Mouse (Mus musculus): Measurements from ENCODE around the gene Crygc. TPM values are rescaled to one million over a fixed set of nuclear protein-coding genes. Genes with fewer than 3 reads are reported as not detected.
"Not testable (repeated sequence)": the region's sequence is repeated elsewhere in the genome, so short reads cannot be mapped to it uniquely, and the experiment has no call there.

Crygc gene
- polyA plus RNA-seq, 1 experiment from 2014 or later, result not detected

DNA sequence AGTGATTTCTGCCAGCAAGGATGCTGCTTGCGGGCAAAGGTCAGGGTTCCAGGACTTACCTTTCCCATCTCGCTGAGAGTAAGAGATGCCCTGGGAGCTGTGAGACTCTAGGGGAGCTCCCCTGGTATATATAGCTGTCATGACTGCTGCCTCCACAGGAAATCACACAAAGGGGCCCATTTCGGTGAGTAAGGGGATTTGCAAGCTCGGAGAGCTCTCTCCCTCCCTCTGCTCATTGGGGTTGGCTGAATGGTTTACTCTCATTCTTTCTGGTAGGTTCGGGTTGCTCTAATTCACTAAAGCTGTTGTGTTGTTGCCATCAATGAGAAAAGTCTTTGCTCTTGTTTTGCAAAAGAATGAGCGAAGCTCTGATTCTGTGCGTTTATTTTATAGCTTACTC lies 8.7 kb upstream of the Crygc start, which contains the start of gene Crygb:
Crygb (minus strand) TSS at position 101 of the 400 bp plus-strand sequence.
- Histone ChIP-seq H3K27ac (ENCODE audit: low read length) (no peak within 1 kb of the TSS), H3K4me2 (replicated peaks; ENCODE audit: low read depth, low read length) (no peak within 1 kb of the TSS), H3K27me3 (ENCODE audit: control insufficient read depth, insufficient read depth, low read length) (no peaks in the 10 kb centered on the region), H3K36me3 (ENCODE audit: control insufficient read depth, insufficient read depth, low read length) (no peaks in the 10 kb centered on the region), H3K4me3 (ENCODE audit: low read depth, low read length) (no peak within 1 kb of the TSS), H3K9ac (replicated peaks; ENCODE audit: low read depth, low read length) (no peak within 1 kb of the TSS), H3K9me3 (ENCODE audit: control insufficient read depth, low read depth, low read length) (no peaks in the 10 kb centered on the region), H3K4me1 (ENCODE audit: control insufficient read depth, insufficient read depth, low read length) (no peaks in the 10 kb centered on the region)
- WGBS, result 37% methylated on average over 7 of the region's 7 CpGs
- no peak for ATAC-seq (ENCODE audit: insufficient number of reproducible peaks, insufficient read depth, low FRiP score, low read depth)

DNA sequence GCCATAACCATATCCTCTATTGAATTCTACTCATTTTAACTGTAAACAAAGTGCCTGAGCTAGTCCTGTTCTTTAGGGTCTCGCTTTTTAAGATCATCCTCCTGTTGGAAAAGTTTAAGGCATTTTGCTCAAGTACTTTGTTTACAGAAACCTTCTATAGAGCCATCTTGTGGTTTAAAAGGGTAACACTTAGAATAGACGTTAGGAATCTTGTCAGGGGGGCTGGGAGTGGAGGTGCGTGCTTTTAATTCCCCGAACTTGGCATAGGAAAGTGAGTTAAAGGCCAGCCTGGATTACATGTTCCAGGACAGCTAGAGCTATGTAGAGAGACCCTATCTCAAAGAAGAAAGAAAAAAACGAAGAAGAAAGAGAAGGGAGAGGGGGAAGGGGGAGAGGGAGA lies 2.1 kb upstream of the Crygc start:
- no peak overlapping the region for H3K4me2 ChIP-seq (replicated peaks; ENCODE audit: low read depth, low read length)
- no peaks in the 10 kb centered on the region for H3K27me3 ChIP-seq (ENCODE audit: control insufficient read depth, insufficient read depth, low read length)
- no peak for ATAC-seq (ENCODE audit: insufficient number of reproducible peaks, insufficient read depth, low FRiP score, low read depth)
- H3K9me3 ChIP-seq (ENCODE audit: control insufficient read depth, low read depth, low read length), result no peaks in the 10 kb centered on the region
- H3K4me3 ChIP-seq (ENCODE audit: low read depth, low read length), result no peak overlapping the region
- H3K36me3 ChIP-seq (ENCODE audit: control insufficient read depth, insufficient read depth, low read length), result no peaks in the 10 kb centered on the region
- H3K4me1 ChIP-seq (ENCODE audit: control insufficient read depth, insufficient read depth, low read length), result no peaks in the 10 kb centered on the region
- whole genome bisulfite sequencing, result 9% methylated on average over 5 of the region's 5 CpGs
- no peak overlapping the region for H3K9ac ChIP-seq (replicated peaks; ENCODE audit: low read depth, low read length)
- no peak overlapping the region for H3K27ac ChIP-seq (ENCODE audit: low read length)

DNA sequence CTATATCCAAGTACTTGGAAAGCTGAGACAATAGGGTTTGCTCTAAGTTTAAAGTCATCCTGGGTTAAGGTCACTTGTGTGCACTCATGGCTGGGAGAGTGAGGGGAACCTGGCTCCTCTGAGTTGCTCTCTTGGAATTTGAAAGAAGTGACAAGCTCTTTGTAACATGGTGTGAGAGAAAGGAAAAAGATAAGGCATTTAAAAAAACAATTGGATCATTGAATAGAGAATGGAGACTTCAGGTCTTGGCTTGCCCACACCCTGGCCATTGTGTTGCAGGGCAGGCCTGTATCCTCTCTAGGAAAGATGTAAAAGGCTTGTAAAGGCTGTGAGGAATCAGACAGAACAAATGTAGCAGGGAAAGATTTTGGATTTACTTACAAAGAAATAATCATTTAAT lies 5.6 kb downstream of the Crygc start:
- H3K4me3 ChIP-seq (ENCODE audit: low read depth, low read length), result no peak overlapping the region
- H3K9me3 ChIP-seq (ENCODE audit: control insufficient read depth, low read depth, low read length), result no peaks in the 10 kb centered on the region
- H3K4me2 ChIP-seq (replicated peaks; ENCODE audit: low read depth, low read length), result no peak overlapping the region
- no peaks in the 10 kb centered on the region for H3K36me3 ChIP-seq (ENCODE audit: control insufficient read depth, insufficient read depth, low read length)
- no peak for ATAC-seq (ENCODE audit: insufficient number of reproducible peaks, insufficient read depth, low FRiP score, low read depth)
- H3K9ac ChIP-seq (replicated peaks; ENCODE audit: low read depth, low read length), result no peak overlapping the region
- H3K4me1 ChIP-seq (ENCODE audit: control insufficient read depth, insufficient read depth, low read length), result no peaks in the 10 kb centered on the region
- no peak overlapping the region for H3K27ac ChIP-seq (ENCODE audit: low read length)
- no peaks in the 10 kb centered on the region for H3K27me3 ChIP-seq (ENCODE audit: control insufficient read depth, insufficient read depth, low read length)

- WGBS, result 84% methylated on average over 15 of the region's 15 CpGs
- Histone ChIP-seq H3K9ac (replicated peaks; ENCODE audit: low read depth, low read length) (no peak overlapping the region), H3K36me3 (ENCODE audit: control insufficient read depth, insufficient read depth, low read length) (no peaks in the 10 kb centered on the region), H3K4me2 (replicated peaks; ENCODE audit: low read depth, low read length) (no peak overlapping the region), H3K27me3 (ENCODE audit: control insufficient read depth, insufficient read depth, low read length) (no peaks in the 10 kb centered on the region), H3K4me3 (ENCODE audit: low read depth, low read length) (no peak overlapping the region), H3K4me1 (ENCODE audit: control insufficient read depth, insufficient read depth, low read length) (no peaks in the 10 kb centered on the region), H3K9me3 (ENCODE audit: control insufficient read depth, low read depth, low read length) (no peaks in the 10 kb centered on the region), H3K27ac (ENCODE audit: low read length) (no peak overlapping the region)
- ATAC-seq (ENCODE audit: insufficient number of reproducible peaks, insufficient read depth, low FRiP score, low read depth), result no peak
Measured at GRCm38 (mm10) chr1:65064201-65064600, 9.3 kb downstream of the Crygc start.

- Histone ChIP-seq H3K9me3 (ENCODE audit: control insufficient read depth, low read depth, low read length) (no peaks in the 10 kb centered on the region), H3K4me1 (ENCODE audit: control insufficient read depth, insufficient read depth, low read length) (no peaks in the 10 kb centered on the region), H3K36me3 (ENCODE audit: control insufficient read depth, insufficient read depth, low read length) (no peaks in the 10 kb centered on the region), H3K9ac (replicated peaks; ENCODE audit: low read depth, low read length) (no peak within 1 kb of the TSS), H3K27ac (ENCODE audit: low read length) (no peak within 1 kb of the TSS), H3K27me3 (ENCODE audit: control insufficient read depth, insufficient read depth, low read length) (no peaks in the 10 kb centered on the region), H3K4me2 (replicated peaks; ENCODE audit: low read depth, low read length) (no peak within 1 kb of the TSS), H3K4me3 (ENCODE audit: low read depth, low read length) (no peak within 1 kb of the TSS)
- 83% methylated on average over 8 of the region's 8 CpGs for WGBS
- no peak for ATAC-seq (ENCODE audit: insufficient number of reproducible peaks, insufficient read depth, low FRiP score, low read depth)
Measured at GRCm38 (mm10) chr1:65063352-65063751, 10.1 kb downstream of the Crygc start, which contains the start of gene Crygd. TSS of gene Crygd (minus strand) at chr1:65063452.

GRCm38 (mm10) chr1:65052140-65052539 lies 21.3 kb downstream of the Crygc start:
- Histone ChIP-seq H3K36me3 (ENCODE audit: control insufficient read depth, insufficient read depth, low read length) (no peaks in the 10 kb centered on the region), H3K4me1 (ENCODE audit: control insufficient read depth, insufficient read depth, low read length) (no peaks in the 10 kb centered on the region), H3K4me3 (ENCODE audit: low read depth, low read length) (no peak overlapping the region), H3K9ac (replicated peaks; ENCODE audit: low read depth, low read length) (no peak overlapping the region), H3K4me2 (replicated peaks; ENCODE audit: low read depth, low read length) (no peak overlapping the region), H3K27ac (ENCODE audit: low read length) (no peak overlapping the region), H3K27me3 (ENCODE audit: control insufficient read depth, insufficient read depth, low read length) (no peaks in the 10 kb centered on the region), H3K9me3 (ENCODE audit: control insufficient read depth, low read depth, low read length) (no peaks in the 10 kb centered on the region)
- 17% methylated on average over 2 of the region's 2 CpGs for WGBS
- ATAC-seq (ENCODE audit: insufficient number of reproducible peaks, insufficient read depth, low FRiP score, low read depth), result no peak

GRCm38 (mm10) chr1:65051696-65052095 lies 21.8 kb downstream of the Crygc start:
- Histone ChIP-seq H3K27ac (ENCODE audit: low read length) (no peak overlapping the region), H3K9me3 (ENCODE audit: control insufficient read depth, low read depth, low read length) (no peaks in the 10 kb centered on the region), H3K4me2 (replicated peaks; ENCODE audit: low read depth, low read length) (no peak overlapping the region), H3K4me3 (ENCODE audit: low read depth, low read length) (no peak overlapping the region), H3K27me3 (ENCODE audit: control insufficient read depth, insufficient read depth, low read length) (no peaks in the 10 kb centered on the region), H3K36me3 (ENCODE audit: control insufficient read depth, insufficient read depth, low read length) (no peaks in the 10 kb centered on the region), H3K4me1 (ENCODE audit: control insufficient read depth, insufficient read depth, low read length) (no peaks in the 10 kb centered on the region), H3K9ac (replicated peaks; ENCODE audit: low read depth, low read length) (no peak overlapping the region)
- 54% methylated on average over 7 of the region's 7 CpGs for WGBS
- ATAC-seq (ENCODE audit: insufficient number of reproducible peaks, insufficient read depth, low FRiP score, low read depth), result no peak

DNA sequence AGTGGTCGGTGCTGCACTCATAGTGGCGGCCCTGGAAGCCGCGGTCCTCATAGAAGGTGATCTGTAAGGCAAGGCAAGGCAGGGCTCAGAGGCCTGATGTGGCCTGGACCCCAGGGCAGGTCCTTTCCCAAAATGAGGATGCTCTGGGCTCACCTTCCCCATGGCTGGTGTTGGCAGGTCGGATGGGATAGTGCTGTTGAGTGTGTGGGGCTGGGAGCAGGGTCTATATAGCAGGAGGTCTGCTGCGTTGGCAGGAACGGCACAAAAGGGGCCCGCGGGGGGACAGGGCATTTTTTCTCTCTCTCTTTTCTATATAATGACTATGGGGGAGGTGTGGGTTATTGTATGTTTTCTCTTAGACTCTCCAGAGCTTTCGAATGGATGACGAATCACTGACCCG lies 22.5 kb downstream of the Crygc start, which contains the start of gene Cryge:
Cryge (minus strand) TSS at position 198 of the 400 bp plus-strand sequence.
- not testable (repeated sequence) for ATAC-seq (ENCODE audit: insufficient number of reproducible peaks, insufficient read depth, low FRiP score, low read depth); H3K9ac ChIP-seq (replicated peaks; ENCODE audit: low read depth, low read length)

DNA sequence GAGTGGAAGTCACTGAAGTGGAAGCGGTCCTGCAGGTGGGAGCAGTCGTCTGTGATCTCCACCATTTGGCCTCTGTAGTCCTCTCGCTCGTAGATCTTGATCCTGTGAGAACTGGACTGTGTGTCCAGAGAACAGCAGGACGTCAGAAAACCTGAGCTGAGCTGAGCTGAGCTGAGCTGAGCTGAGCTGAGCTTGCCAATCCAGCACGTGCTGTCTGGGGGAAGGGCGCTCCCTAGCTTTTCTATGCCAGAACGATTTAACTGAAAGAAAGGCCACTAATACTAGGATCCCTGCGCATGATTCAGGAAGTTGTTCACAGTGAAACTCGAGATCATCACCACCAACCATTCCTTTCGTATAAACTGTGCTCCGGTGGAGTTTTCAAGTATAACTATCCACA lies 24.7 kb downstream of the Crygc start:
- Histone ChIP-seq H3K4me2 (replicated peaks; ENCODE audit: low read depth, low read length) (no peak overlapping the region), H3K27me3 (ENCODE audit: control insufficient read depth, insufficient read depth, low read length) (no peaks in the 10 kb centered on the region), H3K36me3 (ENCODE audit: control insufficient read depth, insufficient read depth, low read length) (no peaks in the 10 kb centered on the region), H3K4me1 (ENCODE audit: control insufficient read depth, insufficient read depth, low read length) (no peaks in the 10 kb centered on the region), H3K4me3 (ENCODE audit: low read depth, low read length) (no peak overlapping the region), H3K9ac (replicated peaks; ENCODE audit: low read depth, low read length) (no peak overlapping the region), H3K9me3 (ENCODE audit: control insufficient read depth, low read depth, low read length) (no peaks in the 10 kb centered on the region), H3K27ac (ENCODE audit: low read length) (no peak overlapping the region)
- no peak for ATAC-seq (ENCODE audit: insufficient number of reproducible peaks, insufficient read depth, low FRiP score, low read depth)
- WGBS, result 59% methylated on average over 12 of the region's 12 CpGs

More for the DNA sequence above, 22.5 kb downstream of the Crygc start, which contains the start of gene Cryge:
- not testable (repeated sequence) for H3K36me3 ChIP-seq (ENCODE audit: control insufficient read depth, insufficient read depth, low read length); H3K4me1 ChIP-seq (ENCODE audit: control insufficient read depth, insufficient read depth, low read length); H3K9me3 ChIP-seq (ENCODE audit: control insufficient read depth, low read depth, low read length); H3K27me3 ChIP-seq (ENCODE audit: control insufficient read depth, insufficient read depth, low read length); H3K4me3 ChIP-seq (ENCODE audit: low read depth, low read length); H3K27ac ChIP-seq (ENCODE audit: low read length); H3K4me2 ChIP-seq (replicated peaks; ENCODE audit: low read depth, low read length)
- WGBS, result 52% methylated on average over 11 of the region's 12 CpGs

Measured in stomach, embryonic 14.5 days (tissue).